Mouse (Mus musculus) intestine, embryonic 14.5 days (tissue): ENCODE data around the gene Keap1. TPM values are rescaled to one million over a fixed set of nuclear protein-coding genes. Genes with fewer than 3 reads are reported as not detected.
"Not testable (repeated sequence)": the region's sequence is repeated elsewhere in the genome, so short reads cannot be mapped to it uniquely, and the experiment has no call there.

ENCODE experiments used
- ATAC-seq: fragments of 200-750 bp; cut with Nextera tagmentation; replicated peaks from 2 replicates; pipeline ENCODE4 v1.8.0; 2017; ENCODE audit warnings: low read depth, moderate number of reproducible peaks, moderate TSS enrichment, moderate library complexity; ENCODE audit not compliant: low FRiP score, low TSS enrichment
- DNase-seq: peaks from one replicate; pipeline ENCODE4 v3.0.0-alpha.2; 2018; ENCODE audit warnings: low spot score
- H3K27ac ChIP-seq: fragments of 300-500 bp; sonication (generic); 2 replicates; pipeline ENCODE4 v1.5.1; 2014; ENCODE audit warnings: low read depth, mild to moderate bottlenecking, control low read depth
- H3K27me3 ChIP-seq: fragments of 300-500 bp; sonication (generic); replicated peaks from 2 replicates; pipeline ENCODE4 v1.6.1; 2014; ENCODE audit warnings: low read length, control low read depth; ENCODE audit not compliant: control insufficient read depth, insufficient read depth
- H3K36me3 ChIP-seq: fragments of 300-500 bp; sonication (generic); 2 replicates; pipeline ENCODE4 v1.6.1; 2014; ENCODE audit warnings: low read length, control low read depth; ENCODE audit not compliant: control insufficient read depth, insufficient read depth
- H3K4me1 ChIP-seq: fragments of 300-500 bp; sonication (generic); replicated peaks from 2 replicates; pipeline ENCODE4 v1.6.1; 2014; ENCODE audit warnings: low read length, control low read depth, mixed read lengths; ENCODE audit not compliant: control insufficient read depth, insufficient read depth
- H3K4me2 ChIP-seq: fragments of 300-500 bp; sonication (generic); 2 replicates; pipeline ENCODE4 v1.6.1; 2014; ENCODE audit warnings: low read length
- H3K4me3 ChIP-seq: fragments of 300-500 bp; sonication (generic); 2 replicates; pipeline ENCODE4 v1.5.1; 2014; ENCODE audit warnings: low read depth, low read length, control low read depth, mixed read lengths
- H3K9ac ChIP-seq: fragments of 300-500 bp; sonication (generic); 2 replicates; pipeline ENCODE4 v1.6.1; 2014; ENCODE audit warnings: mild to moderate bottlenecking, low read length
- H3K9me3 ChIP-seq: fragments of 300-500 bp; sonication (generic); 2 replicates; pipeline ENCODE4 v1.6.1; 2016; ENCODE audit warnings: low read length, control low read depth; ENCODE audit not compliant: control insufficient read depth
- WGBS: fragments of 180-500 bp; shearing (Covaris S2); extraction: QIAGEN DNeasy Blood & Tissue Kit; methylation state at CpG from one replicate; pipeline ENCODE4 v1.1.7; 2014; 5-methylcytosine and 5-hydroxymethylcytosine counted together
- polyA plus RNA-seq: library from polyadenylated mRNA; unstranded; fragments of >200 nt; fragmentation: Nextera tagmentation; extraction: Ambion mirVana; gene quantifications from 2 replicates; pipeline ENCODE4 v1.2.1, GENCODE M21; 2014

Keap1 gene
- polyA plus RNA-seq, 1 experiment from 2014 or later: 43.0 TPM

- Histone ChIP-seq H3K4me2 (peak overlapping the region; percentile 58), H3K27me3 (no peaks in the 10 kb centered on the region), H3K27ac (peak overlapping the region; percentile 59), H3K4me1 (peaks cover 10% of the 10 kb centered on the region), H3K9ac (peak overlapping the region; percentile 40), H3K9me3 (no peaks in the 10 kb centered on the region; the same call in 1 of the 2 replicates), H3K36me3 (peaks cover 33% of the 10 kb centered on the region), H3K4me3 (peak overlapping the region; percentile 20)
- DNase-seq (peak; percentile 76), ATAC-seq (peak; percentile 25; the same call in 1 of the 2 replicates)
- WGBS: 9% methylated on average over 16 of the region's 16 CpGs
Observed at GRCm38 (mm10) chr9:21227342-21227741, 11.8 kb downstream of the Keap1 start.

DNA sequence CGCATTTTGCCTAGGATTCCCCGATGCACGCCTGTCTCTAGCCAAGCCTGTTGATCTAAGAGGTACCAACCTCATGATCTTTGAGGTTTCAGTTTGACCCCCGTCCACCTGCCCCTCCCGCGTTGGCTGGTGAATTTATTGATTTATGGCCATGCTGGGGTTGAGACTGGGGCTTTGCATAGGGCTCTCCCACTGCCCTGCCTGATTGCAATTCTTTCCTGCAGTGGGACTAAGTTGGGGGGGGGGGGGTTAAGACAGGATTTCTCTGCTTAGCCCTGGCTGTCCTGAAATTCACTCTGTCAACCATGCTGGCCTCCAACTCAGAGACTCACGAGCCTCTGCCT lies 13.8 kb downstream of the Keap1 start:
- ATAC-seq (peak; percentile 53), DNase-seq (no peak)
- H3K27ac ChIP-seq: peak overlapping the region; percentile 71
- H3K4me1 ChIP-seq: peaks cover 10% of the 10 kb centered on the region; the same call in 1 of the 2 replicates
- H3K27me3 ChIP-seq: no peaks in the 10 kb centered on the region
- peak overlapping the region; percentile 26 for H3K4me3 ChIP-seq
- peak overlapping the region; percentile 35; the same call in 1 of the 2 replicates for H3K9ac ChIP-seq
- H3K4me2 ChIP-seq: peak overlapping the region; percentile 51
- H3K9me3 ChIP-seq: no peaks in the 10 kb centered on the region; the same call in 1 of the 2 replicates
- WGBS: 8% methylated on average over 7 of the region's 7 CpGs
- peaks cover 14% of the 10 kb centered on the region for H3K36me3 ChIP-seq

GRCm38 (mm10) chr9:21224576-21225414 lies 14.4 kb downstream of the Keap1 start:
- ATAC-seq (peak; percentile 64), DNase-seq (peak; percentile 88)
- peak overlapping the region; percentile 35; the same call in 1 of the 2 replicates for H3K9ac ChIP-seq
- H3K9me3 ChIP-seq: no peaks in the 10 kb centered on the region; the same call in 1 of the 2 replicates
- peaks cover 8% of the 10 kb centered on the region for H3K36me3 ChIP-seq
- no peaks in the 10 kb centered on the region for H3K27me3 ChIP-seq
- 20% methylated on average over 26 of the region's 26 CpGs for WGBS
- H3K4me3 ChIP-seq: peak overlapping the region; percentile 26
- peak overlapping the region; percentile 71 for H3K27ac ChIP-seq
- H3K4me1 ChIP-seq: peaks cover 10% of the 10 kb centered on the region; the same call in 1 of the 2 replicates
- H3K4me2 ChIP-seq: peak overlapping the region; percentile 51

DNA sequence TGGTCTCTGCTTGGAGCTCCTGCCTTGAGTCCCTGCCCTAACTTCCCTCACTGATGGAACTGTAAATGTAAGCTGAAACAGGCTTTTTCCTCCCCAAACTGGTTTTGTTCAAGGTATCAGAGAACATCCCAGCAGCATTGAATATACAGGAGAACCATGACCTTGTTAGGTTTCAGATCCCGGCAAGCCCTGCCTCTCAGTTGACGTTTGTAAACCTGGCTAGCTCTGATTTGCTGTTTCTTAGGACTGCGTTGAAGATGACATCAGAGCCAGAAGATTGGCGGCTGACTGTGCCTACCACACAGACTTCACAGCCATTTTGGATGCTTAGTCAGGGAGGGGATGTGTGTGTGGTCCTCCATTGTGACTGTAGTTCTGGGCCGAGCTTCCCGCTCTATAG lies 15.3 kb downstream of the Keap1 start:
- WGBS: 92% methylated on average over 6 of the region's 6 CpGs
- H3K4me3 ChIP-seq: no peak overlapping the region
- peaks cover 10% of the 10 kb centered on the region; the same call in 1 of the 2 replicates for H3K4me1 ChIP-seq

GRCm38 (mm10) chr9:21223490-21223889 lies 15.7 kb downstream of the Keap1 start:
- not testable (repeated sequence) for H3K4me3 ChIP-seq, H3K36me3 ChIP-seq, DNase-seq, H3K27me3 ChIP-seq, ATAC-seq, H3K9me3 ChIP-seq, H3K4me1 ChIP-seq, H3K27ac ChIP-seq, H3K4me2 ChIP-seq, H3K9ac ChIP-seq
- 100% methylated on average over 1 of the region's 2 CpGs for WGBS

More for the DNA sequence above, 15.3 kb downstream of the Keap1 start:
- no peaks in the 10 kb centered on the region for H3K27me3 ChIP-seq
- H3K27ac ChIP-seq: no peak overlapping the region
- ATAC-seq (no peak), DNase-seq (no peak)
- H3K36me3 ChIP-seq: no peaks in the 10 kb centered on the region
- no peak overlapping the region for H3K9ac ChIP-seq
- H3K9me3 ChIP-seq: no peaks in the 10 kb centered on the region; the same call in 1 of the 2 replicates
- H3K4me2 ChIP-seq: no peak overlapping the region

GRCm38 (mm10) chr9:21221383-21221929 lies 17.7 kb downstream of the Keap1 start:
- DNase-seq (no peak), ATAC-seq (no peak)
- no peaks in the 10 kb centered on the region for H3K27me3 ChIP-seq
- no peak overlapping the region for H3K4me2 ChIP-seq
- no peak overlapping the region for H3K4me3 ChIP-seq
- H3K27ac ChIP-seq: no peak overlapping the region
- H3K36me3 ChIP-seq: no peaks in the 10 kb centered on the region
- no peaks in the 10 kb centered on the region for H3K4me1 ChIP-seq
- H3K9ac ChIP-seq: no peak overlapping the region
- no peaks in the 10 kb centered on the region; the same call in 1 of the 2 replicates for H3K9me3 ChIP-seq
- 26% methylated on average over 7 of the region's 7 CpGs for WGBS

- ATAC-seq (peak; percentile 77), DNase-seq (peak; percentile 97)
- Histone ChIP-seq H3K27me3 (no peaks in the 10 kb centered on the region), H3K9me3 (no peaks in the 10 kb centered on the region; the same call in 1 of the 2 replicates), H3K36me3 (no peaks in the 10 kb centered on the region), H3K9ac (no peak overlapping the region), H3K4me1 (no peaks in the 10 kb centered on the region), H3K4me2 (peak overlapping the region; percentile 44), H3K4me3 (peak overlapping the region; percentile 18; the same call in 1 of the 2 replicates), H3K27ac (no peak overlapping the region)
- 14% methylated on average over 21 of the region's 21 CpGs for WGBS
Observed at GRCm38 (mm10) chr9:21220490-21221382, 18.4 kb downstream of the Keap1 start.

- Histone ChIP-seq H3K9me3 (no peaks in the 10 kb centered on the region; the same call in 1 of the 2 replicates), H3K27me3 (no peaks in the 10 kb centered on the region), H3K27ac (no peak overlapping the region), H3K4me3 (no peak overlapping the region), H3K36me3 (no peaks in the 10 kb centered on the region), H3K4me2 (no peak overlapping the region), H3K9ac (no peak overlapping the region), H3K4me1 (no peaks in the 10 kb centered on the region)
- 52% methylated on average over 3 of the region's 3 CpGs for WGBS
- no peak for DNase-seq
- no peak for ATAC-seq
Observed at GRCm38 (mm10) chr9:21219820-21220219, 19.3 kb downstream of the Keap1 start.
